Mouse (Mus musculus): Measurements from ENCODE around the gene Tmem156.
A peak's percentile ranks its signal among the peaks of the same experiment; 100 is the strongest.
"Not testable (repeated sequence)": the region's sequence is repeated elsewhere in the genome, so short reads cannot be mapped to it uniquely, and the experiment has no call there.

The Tmem156 gene

DNA sequence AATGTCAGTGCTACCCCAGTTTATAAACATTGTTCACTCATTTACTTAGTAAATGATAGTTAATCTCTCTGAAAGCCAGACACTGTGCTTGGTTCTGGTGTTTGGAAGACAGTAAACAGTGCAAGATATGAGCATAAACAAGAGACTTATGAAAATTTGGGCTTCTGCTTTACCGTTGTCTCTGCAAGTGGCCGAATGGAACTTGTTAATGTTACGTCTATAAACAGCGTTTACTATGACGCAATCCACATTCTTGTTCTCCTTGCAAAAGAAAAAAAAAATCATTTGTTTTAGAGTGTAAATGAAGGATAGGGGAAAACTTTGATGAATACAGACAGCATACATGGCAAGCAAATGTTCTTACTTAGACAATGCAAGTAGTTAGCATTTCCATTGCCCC is at the start of gene Tmem156:
Tmem156 (minus strand) TSS at position 212 of the 400 bp plus-strand sequence.
- DNase-seq (ENCODE audit: low spot score): no peak

DNA sequence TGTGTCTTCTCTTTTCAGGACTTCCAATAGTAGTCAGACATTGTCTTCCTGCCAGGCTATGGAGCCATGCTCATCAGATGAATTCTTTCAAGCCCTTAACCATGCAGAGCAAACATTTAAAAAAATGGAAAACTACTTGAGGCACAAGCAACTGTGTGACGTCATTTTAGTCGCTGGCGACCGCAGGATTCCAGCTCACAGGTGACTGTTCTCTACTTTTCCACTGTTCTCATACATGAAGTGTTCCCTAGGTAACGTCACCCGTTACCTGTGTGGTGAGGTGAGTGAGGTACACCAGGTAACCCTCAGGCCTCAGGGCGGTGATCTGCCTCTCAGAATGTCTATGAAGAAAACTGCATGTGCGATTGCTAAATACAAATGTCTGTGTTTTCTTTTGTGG is 49.3 kb upstream of the Tmem156 start:
- DNase-seq (ENCODE audit: low spot score): no peak

DNA sequence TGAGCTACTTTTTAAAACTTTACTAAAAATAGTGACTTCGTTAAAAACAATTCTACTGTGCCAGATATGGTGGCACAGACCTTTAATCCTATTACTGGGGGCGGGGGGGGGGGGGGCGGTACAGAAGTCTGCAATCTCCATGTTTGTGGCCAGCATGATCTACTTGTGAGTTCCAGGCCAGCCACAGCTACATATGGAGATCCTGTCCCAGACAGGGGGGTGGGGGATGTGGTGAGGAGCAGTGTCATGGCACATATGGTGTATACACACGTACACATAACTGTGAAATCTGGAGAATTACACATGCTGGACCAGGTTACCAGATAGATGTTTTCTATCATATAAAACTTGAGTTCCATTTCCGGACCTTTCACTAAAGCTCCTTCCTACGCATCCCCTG is 45.1 kb upstream of the Tmem156 start:
- DNase-seq (ENCODE audit: low spot score): no peak

DNA sequence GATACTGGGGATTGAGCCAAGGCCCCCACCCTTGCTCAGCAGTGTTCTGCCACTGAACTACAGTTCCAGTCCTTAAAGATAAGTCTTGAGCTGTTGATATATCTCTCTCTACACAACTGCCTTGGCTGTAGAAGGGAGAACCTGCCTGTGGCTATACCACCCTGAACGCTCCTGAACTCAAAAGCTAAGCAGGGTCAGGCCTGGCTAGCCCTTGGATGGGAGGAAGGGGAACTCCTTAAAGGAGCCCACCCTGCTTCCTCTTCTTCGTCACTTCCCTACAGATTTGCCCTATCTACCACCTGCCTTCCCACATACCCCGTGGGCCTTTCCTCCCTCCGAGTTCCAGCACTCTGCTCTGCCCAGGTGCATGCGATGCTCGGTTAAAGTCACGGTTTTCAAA is 44.2 kb upstream of the Tmem156 start:
- DNase-seq (ENCODE audit: low spot score): no peak

DNA sequence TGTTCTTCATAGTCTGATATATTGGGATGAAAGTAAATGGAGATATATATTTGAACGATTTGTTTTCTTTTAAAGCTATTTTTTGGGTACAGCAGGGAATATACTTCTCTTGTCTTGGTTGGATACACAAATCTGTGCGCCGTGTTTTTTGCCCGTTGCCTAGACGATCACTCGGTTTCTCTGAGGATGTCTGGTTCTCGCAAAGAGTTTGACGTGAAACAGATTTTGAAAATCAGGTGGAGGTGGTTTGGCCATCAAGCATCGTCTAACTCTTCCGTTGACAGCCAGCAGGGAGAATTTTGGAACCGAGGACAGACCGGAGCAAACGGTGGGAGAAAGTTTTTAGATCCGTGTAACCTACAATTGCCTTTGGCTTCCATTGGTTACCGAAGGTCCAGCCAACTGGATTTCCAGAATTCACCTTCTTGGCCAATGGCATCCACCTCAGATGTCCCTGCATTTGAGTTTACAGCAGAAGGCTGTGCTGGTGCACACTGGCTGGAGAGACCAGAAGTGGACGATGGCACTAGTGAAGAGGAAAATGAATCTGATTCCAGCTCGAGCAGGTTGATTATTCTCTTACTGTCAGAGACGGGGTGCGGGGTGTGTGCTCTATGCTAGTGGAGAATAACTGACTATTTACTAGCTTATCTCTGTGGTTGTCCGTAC is 39.4 kb upstream of the Tmem156 start:
- no peak for DNase-seq (ENCODE audit: low spot score)

DNA sequence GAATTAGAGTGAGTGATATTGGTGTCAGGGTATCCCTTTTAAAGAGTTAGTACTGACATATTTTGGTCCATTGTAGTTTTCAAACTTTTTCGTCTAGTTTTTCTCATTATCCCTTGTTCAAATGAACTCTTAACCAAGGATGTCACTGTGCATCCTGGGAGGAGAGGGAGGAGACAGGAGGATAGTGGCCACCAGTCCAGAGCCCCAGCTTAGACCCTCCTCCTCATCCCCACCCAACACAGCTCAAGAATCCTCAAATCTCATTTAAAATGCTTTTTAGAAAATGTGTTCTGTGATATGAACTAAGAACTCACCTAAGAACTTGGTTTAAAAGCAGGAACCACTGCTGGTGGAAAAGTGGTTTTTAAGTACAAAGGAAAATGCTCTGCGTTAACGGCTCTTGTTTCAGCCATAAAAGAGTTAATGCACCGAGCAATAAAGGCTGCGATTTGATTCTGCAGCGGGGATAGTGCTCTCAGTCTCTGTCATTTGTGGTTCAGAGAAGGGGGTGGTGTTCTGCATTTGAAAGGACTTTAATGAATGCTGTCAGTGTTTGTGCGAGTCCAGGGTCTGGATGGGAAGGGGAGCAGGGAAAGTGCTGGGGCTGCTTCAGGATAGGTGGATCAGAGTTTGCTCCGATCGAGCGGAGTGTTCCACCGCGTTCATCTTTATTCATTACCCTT is 38.7 kb upstream of the Tmem156 start:
- no peak for DNase-seq (ENCODE audit: low spot score)

DNA sequence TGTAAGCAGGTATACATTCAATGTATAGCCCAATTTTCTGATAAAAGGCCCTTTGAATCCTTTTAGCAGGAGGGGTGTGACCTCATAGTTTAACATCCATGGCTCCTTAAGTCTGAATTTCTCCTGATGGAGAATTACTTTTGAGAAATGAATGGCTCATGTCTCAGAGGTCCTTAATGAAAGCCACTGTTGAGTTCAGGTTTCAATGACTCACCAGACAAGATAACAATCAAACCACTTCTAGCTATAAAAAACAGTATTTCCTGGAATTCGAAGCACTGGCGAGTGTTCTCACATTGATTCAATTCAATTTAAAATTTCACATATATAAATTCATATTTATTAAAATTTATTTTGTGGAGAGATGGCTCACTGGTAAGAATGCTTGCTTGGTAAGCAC is 36.5 kb upstream of the Tmem156 start:
- no peak for DNase-seq (ENCODE audit: low spot score)

DNA sequence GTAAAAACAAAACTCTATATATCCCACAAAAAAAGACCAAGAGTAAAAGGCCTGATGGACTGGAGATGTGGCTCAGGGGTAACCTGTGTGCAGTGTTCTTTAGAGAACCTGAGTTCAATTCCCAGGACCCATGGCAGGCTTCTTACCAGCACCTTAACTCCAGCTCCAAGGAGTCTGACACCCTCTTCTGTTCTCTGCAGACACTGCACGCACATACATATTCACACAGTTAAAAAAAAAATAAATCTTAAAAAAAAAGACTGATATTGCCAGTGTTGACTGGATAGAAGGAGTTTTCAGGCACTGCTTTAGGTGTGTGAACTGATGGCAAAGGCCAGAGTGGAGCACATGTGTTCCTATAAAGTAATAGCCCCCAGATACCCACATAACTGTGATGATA is 34.2 kb upstream of the Tmem156 start:
- no peak for DNase-seq (ENCODE audit: low spot score)

DNA sequence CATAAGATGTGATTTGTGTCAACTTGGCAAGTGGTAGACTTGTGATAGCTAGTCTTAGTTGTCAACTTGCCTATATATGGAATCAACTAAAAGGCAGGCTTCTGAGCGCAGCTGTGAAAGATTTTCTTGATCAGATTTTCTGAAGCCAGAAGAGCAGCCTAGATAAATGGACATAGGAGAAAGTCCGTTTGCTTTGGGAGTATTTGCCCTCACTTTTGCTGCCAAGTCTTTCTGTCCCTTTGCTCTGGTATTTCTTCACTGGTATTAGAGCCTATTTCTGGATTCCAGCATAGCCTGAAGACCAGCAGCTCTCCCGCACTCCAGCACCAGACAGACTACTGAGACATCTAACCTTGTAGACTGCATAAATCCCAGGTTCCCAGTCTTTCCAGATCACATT is 30.7 kb upstream of the Tmem156 start:
- DNase-seq (ENCODE audit: low spot score): no peak

DNA sequence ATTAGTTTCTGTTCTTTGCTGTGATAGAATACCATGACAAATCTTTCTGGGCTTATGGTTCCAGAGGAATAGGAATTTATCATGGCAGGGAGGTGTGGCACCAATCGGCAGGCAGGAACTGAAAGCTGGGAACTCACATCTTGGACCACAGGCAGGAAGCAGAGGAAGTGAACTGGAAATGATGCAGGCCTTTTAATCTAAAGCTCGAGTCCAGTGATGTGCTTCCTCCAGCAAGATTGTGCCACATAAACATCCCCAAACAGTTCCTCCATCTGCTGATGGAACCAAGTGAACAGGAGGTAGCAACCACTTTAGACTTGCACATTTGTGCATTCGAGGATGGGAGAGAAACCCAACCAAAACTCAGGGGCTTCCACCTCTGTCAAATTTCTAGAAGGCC is 28.0 kb upstream of the Tmem156 start:
- no peak for DNase-seq (ENCODE audit: low spot score)

DNA sequence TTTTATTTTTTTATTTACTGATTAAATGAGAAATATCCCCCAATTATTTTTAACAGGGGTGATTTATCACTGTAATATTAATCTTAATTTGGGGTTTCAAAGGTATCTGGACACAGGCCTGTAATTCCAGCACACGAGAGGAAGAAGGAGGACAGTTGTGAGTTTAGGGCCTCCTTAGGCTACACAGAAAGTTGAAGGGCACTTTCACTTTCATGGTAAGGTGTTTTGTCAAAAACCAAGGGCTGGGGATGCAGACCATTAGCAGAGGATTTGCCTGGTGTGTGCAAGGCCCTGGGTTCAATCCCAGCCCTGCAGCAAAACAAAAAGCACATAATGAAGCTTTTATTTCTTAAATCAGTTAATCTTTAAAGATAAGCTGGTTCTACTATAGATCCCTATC is 27.6 kb upstream of the Tmem156 start:
- DNase-seq (ENCODE audit: low spot score): no peak

DNA sequence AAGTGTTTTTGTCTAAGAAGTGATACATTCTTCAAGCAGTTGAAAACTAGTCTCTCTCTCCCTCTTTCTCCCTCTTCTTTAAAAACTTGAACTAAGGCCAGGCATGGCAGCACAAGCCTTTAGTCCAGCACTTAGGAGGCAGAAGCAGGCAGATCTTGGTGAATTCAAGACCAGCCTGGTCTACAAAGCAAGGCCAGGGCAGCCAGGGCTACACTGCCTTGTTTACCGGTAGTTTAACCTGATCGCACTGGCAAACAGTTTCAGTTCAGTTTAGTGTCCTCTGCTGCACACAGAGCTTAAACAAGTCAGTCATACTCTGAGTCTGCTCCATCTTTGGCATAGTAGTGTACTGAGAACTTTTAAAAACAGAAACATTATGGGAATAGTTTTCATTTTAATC is 24.9 kb upstream of the Tmem156 start:
- DNase-seq (ENCODE audit: low spot score): no peak

DNA sequence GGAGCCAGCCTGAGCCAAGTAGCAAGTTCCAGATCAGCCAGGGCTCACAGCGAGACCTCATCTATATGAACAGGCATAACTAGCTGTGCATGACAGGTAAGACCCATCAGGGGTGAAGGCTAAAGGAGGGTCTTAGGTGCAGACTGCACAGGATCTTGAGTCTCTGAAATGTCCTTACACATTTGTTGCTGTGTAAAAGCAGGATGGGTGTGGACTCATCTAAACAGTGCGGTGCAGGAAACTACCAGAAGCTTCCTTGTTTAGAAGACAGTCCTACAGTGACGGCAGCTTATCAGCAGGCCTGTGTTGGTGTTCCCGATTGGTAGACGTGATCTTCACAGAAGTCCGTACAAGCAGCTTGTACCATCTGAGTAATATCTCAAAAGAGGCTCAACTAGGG is 21.4 kb upstream of the Tmem156 start:
- DNase-seq (ENCODE audit: low spot score): no peak

DNA sequence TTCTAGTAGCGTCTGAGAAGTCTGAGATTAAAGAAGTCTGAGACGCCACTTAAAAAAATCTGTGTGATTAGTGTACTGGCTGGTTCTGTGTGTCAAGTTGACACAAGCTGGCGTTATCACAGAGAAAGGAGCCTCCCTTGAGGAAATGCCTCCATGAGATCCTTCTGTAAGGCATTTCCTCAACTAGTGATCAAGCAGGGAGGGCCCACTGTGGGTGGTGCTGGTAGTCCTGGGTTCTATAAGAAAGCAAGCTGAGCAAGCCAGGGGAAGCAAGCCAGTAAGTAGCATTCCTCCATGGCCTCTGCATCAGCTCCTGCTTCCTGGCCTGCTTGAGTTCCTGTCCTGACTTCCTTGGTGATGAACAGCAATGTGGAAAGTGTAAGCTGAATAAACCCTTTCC is 20.3 kb upstream of the Tmem156 start:
- not testable (repeated sequence) for DNase-seq (ENCODE audit: low spot score)

DNA sequence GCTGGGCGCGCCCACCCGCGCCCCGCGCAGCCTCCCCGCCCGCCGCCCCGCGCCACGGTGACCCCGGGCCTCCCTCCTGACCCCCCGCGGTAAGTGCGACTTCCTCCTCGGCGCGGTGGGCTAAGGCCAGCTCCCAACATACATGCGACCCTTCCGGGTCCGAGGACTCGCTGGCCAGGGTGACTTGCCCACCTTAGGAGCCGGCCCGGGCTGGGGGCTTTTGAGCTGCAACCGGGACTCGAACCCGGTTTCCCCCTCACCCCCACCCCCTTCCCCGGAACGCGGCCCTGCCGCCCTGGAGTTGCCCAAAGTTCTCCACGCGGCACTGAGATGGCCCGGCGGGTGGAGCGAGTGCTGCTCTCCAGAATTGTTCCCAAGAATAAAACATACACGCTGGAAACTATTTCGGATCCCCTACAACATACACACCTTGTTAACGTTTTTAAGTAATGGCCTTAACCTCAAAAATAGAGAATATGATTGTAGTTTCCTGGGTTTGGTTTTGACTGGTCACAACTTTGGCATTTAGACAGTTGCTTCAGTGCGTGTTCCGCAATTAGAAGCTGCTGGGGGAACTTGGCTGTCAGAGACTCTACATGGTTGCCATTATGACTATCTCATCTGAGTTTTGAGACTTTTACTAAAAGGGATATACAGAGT is 16.0 kb upstream of the Tmem156 start:
- peak; percentile 42 for DNase-seq (ENCODE audit: low spot score)

DNA sequence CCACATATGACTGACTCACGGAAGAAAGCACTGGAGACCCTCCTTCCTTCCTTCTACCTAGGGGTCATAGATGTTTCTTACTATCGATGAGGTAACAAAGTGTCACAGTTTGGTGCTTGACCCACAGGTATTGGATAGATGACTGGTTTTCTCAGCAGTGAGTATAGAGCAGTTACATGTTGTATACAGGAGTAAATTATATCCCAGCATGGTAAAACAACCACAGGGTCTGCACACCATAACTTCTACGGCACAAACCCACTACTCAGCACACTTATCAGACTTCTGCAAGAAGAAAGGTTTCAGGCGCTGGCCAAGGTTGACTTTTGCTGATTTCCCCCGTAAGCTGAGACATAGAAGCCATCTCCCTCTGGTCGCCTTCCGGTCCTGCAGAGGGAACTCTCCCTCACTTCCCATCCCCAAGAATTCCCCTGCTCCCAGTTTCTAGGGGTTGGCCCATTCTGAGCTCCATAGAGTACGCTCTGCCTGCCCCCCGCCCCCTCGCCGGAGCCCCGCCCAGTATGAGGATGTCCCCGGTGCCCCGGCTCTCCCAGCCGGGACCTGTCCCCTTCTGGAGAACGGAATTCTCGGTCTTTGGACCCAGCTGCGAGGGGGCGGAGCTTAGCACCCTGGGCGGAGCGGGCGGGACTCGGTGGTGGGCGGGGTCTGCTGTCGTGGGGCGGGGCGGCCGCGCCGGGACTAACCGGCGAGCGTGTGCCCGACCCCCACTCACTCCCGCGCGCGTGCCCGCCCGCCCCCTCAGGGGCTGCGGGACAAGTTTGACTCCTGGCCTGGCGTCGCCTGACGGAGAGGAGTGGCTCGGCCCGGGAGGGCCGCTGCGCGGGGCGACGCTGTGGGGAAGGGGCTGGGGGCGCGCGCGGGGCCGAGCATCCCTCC is 15.2 kb upstream of the Tmem156 start, which contains the start of gene Klhl5:
Klhl5 (plus strand) TSS at position 664 of the 897 bp plus-strand sequence.
- DNase-seq (ENCODE audit: low spot score): peak; percentile 92

DNA sequence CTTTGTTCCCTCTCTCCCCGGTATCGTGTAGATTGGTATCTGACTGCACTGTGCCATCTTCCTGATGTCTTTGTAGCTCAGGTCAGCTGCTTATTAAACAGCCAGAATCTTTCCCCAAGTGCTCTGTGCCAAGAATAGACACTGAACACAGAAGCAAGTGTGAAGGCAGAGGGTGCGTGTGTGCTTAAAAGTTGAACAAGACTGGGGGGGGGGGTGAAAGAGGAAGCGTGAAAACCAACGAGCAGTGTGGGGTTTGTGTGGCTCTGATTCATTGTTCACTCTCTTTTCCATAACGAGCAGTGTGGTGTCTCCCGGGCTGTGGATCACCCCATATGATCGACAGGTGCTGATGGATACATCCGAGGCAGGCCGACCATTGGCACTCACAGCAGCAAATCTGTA is 10.7 kb upstream of the Tmem156 start:
- DNase-seq (ENCODE audit: low spot score): no peak

DNA sequence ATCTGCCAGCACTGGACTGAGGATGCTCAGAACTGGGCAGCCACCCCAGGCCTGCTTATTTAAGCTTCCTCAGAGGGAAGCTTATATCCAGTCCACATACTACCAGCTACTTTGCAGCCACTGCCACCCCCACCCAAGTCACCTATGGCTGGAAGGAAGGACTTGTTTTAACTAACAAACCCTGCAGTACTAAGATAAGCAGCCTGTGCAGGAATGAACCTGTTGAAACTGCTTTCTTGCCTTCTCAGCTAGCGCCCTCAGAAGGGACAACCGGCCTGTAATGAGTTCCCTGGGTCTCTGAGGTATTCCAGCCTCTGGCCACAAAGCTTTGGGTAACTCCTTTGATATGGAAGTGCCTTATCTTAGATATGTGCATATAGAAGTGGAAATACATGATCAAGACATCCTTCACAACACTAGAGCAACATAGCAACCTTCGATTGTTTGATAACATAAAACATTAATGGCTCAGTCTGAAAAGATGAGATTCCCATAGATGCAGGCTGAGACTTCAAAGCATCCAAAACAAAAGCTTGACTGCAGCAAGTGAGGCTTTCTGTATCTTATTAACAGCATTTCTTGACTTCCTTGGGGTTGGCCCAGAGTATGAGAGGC is 10.2 kb upstream of the Tmem156 start:
- DNase-seq (ENCODE audit: low spot score): no peak

DNA sequence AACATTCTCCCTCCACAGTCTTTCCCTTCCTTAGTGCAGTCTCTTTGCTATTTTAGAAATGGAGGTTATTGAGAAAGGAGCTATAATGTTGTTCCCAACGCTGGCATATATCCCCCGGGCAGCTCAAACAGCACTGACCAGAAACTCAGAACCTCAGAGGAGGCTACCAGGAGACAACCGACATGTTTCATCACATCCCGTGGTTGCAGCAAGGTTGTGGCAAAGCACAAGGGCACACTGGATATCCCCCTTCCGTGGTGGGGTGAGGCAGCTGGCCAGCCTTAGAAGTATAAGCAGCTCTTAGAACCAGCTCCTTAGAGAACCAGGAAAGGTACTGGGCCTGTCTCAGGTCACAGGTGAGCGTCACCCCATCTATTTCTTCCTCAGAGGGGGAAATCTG is 9.7 kb upstream of the Tmem156 start:
- DNase-seq (ENCODE audit: low spot score): no peak

DNA sequence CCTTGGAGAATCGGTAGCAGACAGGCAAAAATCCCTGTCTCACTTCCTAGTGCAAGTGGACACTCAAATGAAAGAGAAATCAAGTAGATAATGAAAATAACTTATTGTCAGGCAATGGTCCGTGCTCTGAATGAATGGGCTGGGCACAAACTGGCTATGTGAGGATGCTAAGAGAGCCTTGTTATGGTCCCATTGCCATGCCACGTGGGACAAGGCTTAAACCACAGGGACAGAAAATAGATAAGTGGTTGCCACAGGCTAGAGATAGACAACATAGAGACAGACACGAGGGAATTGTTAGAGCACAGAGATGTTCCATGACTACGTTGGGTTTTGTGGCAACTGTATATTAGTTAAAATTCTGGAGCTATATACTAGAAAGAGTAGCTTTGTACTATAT is 9.3 kb upstream of the Tmem156 start:
- DNase-seq (ENCODE audit: low spot score): no peak

DNA sequence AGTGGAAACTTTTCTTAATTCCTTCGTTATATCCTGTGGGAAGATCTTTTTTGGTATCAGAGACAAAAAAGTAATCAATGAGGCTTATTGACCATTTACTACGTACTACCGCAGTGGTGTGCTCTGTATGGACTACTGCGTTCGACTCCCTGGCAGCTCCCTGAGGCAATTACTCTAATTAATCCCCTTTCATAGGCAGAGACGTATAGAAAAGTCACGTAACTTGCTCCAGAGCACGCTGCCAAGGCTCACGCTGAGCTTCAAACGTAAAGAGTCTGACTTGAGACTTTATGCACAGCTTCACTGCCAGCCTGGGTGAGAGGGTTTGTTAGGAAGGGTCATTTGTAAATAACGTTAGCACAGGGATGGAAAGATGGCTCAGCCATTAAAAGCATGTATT is 8.1 kb upstream of the Tmem156 start:
- DNase-seq (ENCODE audit: low spot score): no peak

DNA sequence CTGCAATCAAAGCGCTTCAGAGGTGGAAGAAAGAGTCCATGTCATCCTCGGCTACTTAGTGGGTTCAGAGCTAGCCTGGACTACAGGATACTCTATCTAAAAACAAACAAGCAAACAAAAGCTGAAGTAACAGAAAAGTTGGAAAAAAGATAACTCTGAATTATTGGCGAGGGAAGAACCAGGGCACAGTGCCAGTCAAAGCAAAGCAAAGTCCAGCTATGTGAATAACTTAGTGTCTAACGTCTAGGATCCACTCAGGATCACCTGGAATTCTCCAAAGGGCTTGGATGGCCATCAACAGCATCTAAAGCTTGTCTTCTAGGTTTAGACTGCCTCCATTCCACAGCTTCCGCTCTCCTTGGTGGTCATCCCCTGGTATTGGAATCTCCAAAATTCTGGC is 5.5 kb upstream of the Tmem156 start:
- DNase-seq (ENCODE audit: low spot score): no peak
